Mouse (Mus musculus): ENCODE data around the gene Olfr790. TPM values are rescaled to one million over a fixed set of nuclear protein-coding genes. Genes with fewer than 3 reads are reported as not detected.

Olfr790 gene
- not detected in 2 replicates for total RNA-seq (2017)

GRCm38 (mm10) chr10:129498192-129498591, at the start of gene Olfr790:
Gene Olfr790 (plus strand): TSS chr10:129498492.
- no peak for ATAC-seq (ENCODE audit: extremely low read depth, insufficient number of reproducible peaks, low FRiP score, poor library complexity, severe bottlenecking)

GRCm38 (mm10) chr10:129461562-129461961, 36.7 kb upstream of the Olfr790 start, which contains the start of gene Olfr787:
Gene Olfr787 (plus strand): TSS chr10:129461862.
- ATAC-seq (ENCODE audit: extremely low read depth, insufficient number of reproducible peaks, low FRiP score, poor library complexity, severe bottlenecking): no peak

- no peak for ATAC-seq (ENCODE audit: extremely low read depth, insufficient number of reproducible peaks, low FRiP score, poor library complexity, severe bottlenecking)
Observed at GRCm38 (mm10) chr10:129470698-129471097, 27.6 kb upstream of the Olfr790 start, which contains the start of gene Olfr788. Gene Olfr788 (plus strand): TSS chr10:129470998.

- no peak for ATAC-seq (ENCODE audit: extremely low read depth, insufficient number of reproducible peaks, low FRiP score, poor library complexity, severe bottlenecking)
Observed at GRCm38 (mm10) chr10:129473256-129473655, 25.0 kb upstream of the Olfr790 start.

DNA sequence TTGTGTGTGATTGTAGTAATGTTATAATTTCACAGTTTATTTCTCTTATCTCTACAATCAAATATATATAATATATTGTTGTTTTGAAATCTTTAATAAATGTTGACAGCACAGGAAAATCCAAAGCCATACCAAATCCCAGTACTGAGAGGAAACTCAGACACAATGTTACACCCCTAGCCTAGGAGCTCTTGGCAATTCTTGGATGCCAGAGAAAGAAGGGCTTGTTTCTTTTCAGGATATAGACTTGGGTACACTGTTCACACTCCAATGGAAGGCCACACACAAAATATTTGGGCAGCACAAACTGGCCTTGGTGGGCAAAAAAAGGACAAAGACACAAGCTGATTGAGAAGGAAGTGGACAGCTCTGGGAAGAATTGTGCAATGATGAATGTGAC, 24.6 kb upstream of the Olfr790 start:
- no peak for ATAC-seq (ENCODE audit: extremely low read depth, insufficient number of reproducible peaks, low FRiP score, poor library complexity, severe bottlenecking)

DNA sequence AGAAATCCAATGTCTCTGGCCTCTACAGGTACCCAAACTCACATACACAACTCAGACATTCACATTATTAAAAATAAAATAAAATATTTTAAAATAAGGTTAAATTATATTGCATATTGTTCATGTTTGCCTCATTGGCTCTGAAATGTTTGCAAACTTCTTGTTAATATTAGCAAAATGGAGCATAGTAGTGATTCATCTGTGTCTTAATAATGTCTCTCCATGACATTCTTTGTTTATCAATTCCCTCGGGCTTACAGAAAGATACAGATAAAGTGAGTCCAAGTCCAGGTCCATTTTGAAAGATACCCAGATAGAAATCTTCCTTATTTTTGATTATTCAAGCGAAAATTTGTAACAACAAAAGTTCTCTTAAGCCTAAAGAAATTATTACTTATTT, 13.8 kb upstream of the Olfr790 start, which contains the start of gene Olfr789:
TSS of gene Olfr789 (plus strand) at position 301 of the 400 bp plus-strand sequence.
- no peak for ATAC-seq (ENCODE audit: extremely low read depth, insufficient number of reproducible peaks, low FRiP score, poor library complexity, severe bottlenecking)

- no peak for ATAC-seq (ENCODE audit: extremely low read depth, insufficient number of reproducible peaks, low FRiP score, poor library complexity, severe bottlenecking)
Observed at GRCm38 (mm10) chr10:129490101-129490500, 8.2 kb upstream of the Olfr790 start.

DNA sequence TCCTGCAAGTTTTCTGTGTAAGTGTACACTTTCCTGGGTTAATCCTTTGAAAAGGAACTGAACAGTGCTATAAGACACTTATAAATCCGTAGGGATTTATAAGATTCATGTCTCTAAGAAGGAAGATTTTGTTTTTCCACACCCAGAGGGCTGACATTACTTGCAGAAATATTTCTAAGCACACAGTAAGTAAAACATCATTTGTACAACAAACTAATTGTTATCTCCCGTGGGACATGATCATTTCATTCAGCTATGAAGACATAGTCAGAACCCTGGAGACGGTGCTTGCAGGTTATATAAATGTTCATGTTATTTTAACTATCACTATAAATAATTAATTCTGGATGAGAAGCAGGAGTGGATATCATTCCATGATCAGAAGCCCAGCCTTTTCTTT, 23.2 kb downstream of the Olfr790 start, which contains the start of gene Olfr791:
TSS of gene Olfr791 (plus strand) at position 301 of the 400 bp plus-strand sequence.
- ATAC-seq (ENCODE audit: extremely low read depth, insufficient number of reproducible peaks, low FRiP score, poor library complexity, severe bottlenecking): no peak

DNA sequence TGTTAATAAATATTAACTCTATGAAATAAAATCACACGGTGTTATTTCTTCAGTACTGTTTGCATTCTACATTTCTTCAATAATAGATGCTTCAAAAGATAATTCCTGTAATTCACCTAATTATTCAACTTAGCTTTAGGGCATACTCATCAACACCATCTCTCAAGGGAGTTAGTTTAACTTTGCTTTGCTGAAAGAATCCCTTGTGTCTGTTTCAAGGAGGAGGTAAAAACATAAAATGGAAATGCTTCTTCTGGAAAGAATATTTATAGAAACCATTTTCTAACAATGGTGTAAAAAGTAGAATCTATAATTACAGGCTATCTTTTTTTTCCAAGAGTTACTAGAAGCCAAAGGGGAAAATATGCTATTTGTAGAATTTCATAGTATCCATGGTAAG, 40.6 kb downstream of the Olfr790 start, which contains the start of gene Olfr792:
TSS of gene Olfr792 (plus strand) at position 301 of the 400 bp plus-strand sequence.
- no peak for ATAC-seq (ENCODE audit: extremely low read depth, insufficient number of reproducible peaks, low FRiP score, poor library complexity, severe bottlenecking)

DNA sequence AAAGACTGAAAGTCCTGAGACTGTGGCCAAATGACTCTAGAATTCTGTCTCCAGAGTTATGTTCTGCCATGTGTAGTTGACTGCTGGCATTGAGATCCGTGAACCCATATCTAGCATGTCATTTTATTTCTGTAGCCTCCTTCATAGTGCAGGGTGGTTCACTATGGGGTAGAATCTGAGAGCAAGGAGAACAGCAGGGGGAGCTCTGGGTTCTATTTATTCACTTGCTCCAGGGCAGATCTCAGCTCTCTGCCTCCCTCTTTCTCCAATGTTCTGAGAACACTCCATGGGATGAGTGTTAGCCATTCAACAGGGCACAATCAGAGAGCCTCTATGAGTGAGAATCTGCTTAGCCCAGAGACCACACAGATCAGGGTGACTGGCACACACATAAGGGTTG, 51.1 kb downstream of the Olfr790 start:
- ATAC-seq (ENCODE audit: extremely low read depth, insufficient number of reproducible peaks, low FRiP score, poor library complexity, severe bottlenecking): no peak

Other genes starting within 250 kb of the Olfr790 start
- gene Olfr776, start 239.4 kb upstream of the Olfr790 start, total RNA-seq (2017): not detected in 2 replicates
- gene Olfr777, start 227.0 kb upstream of the Olfr790 start, total RNA-seq (2017): not detected in 2 replicates
- not detected in 2 replicates for gene Olfr780, start 180.4 kb upstream of the Olfr790 start, total RNA-seq (2017)
- gene Olfr781, start 169.6 kb upstream of the Olfr790 start, total RNA-seq (2017): not detected in 2 replicates
- gene Olfr782, start 149.6 kb upstream of the Olfr790 start, total RNA-seq (2017): not detected in 2 replicates
- not detected in 2 replicates for gene Olfr784, start 114.4 kb upstream of the Olfr790 start, total RNA-seq (2017)
- not detected in 2 replicates for gene Olfr785, start 93.1 kb upstream of the Olfr790 start, total RNA-seq (2017)
- gene Olfr786, start 71.2 kb upstream of the Olfr790 start, total RNA-seq (2017): not detected in 2 replicates
- gene Olfr787, start 36.6 kb upstream of the Olfr790 start, total RNA-seq (2017): not detected in 2 replicates
- gene Olfr788, start 27.5 kb upstream of the Olfr790 start, total RNA-seq (2017): not detected in 2 replicates
- gene Olfr789, start 13.7 kb upstream of the Olfr790 start, total RNA-seq (2017): not detected in 2 replicates
- gene Olfr791, start 23.3 kb downstream of the Olfr790 start, total RNA-seq (2017): not detected in 2 replicates
- gene Olfr792, start 40.7 kb downstream of the Olfr790 start, total RNA-seq (2017): not detected in 2 replicates
- gene Olfr794, start 69.2 kb downstream of the Olfr790 start, total RNA-seq (2017): 0.25 TPM in 1 of 2 replicates, not detected in the other
- not detected in 2 replicates for gene Olfr796, start 114.1 kb downstream of the Olfr790 start, total RNA-seq (2017)
- gene Olfr798, start 129.4 kb downstream of the Olfr790 start, total RNA-seq (2017): not detected in 2 replicates
- 0.81 TPM in 1 of 2 replicates, not detected in the other for gene Olfr799, start 139.0 kb downstream of the Olfr790 start, total RNA-seq (2017)
- not detected in 2 replicates for gene Olfr800, start 159.2 kb downstream of the Olfr790 start, total RNA-seq (2017)
- gene Olfr801, start 175.4 kb downstream of the Olfr790 start, total RNA-seq (2017): 0.12 TPM in 1 of 2 replicates, not detected in the other
- not detected in 2 replicates for gene Olfr802, start 189.7 kb downstream of the Olfr790 start, total RNA-seq (2017)
- 0.35 TPM in 1 of 2 replicates, not detected in the other for gene Olfr803, start 195.8 kb downstream of the Olfr790 start, total RNA-seq (2017)
- gene Olfr804, start 204.7 kb downstream of the Olfr790 start, total RNA-seq (2017): 0.12 TPM in 1 of 2 replicates, not detected in the other
- gene Olfr805, start 230.9 kb downstream of the Olfr790 start, total RNA-seq (2017): not detected in 2 replicates
- 0.23 TPM in 1 of 2 replicates, not detected in the other for gene Olfr806, start 243.4 kb downstream of the Olfr790 start, total RNA-seq (2017)

All from neutrophil, adult 5-6 weeks (primary cell).